ENCODE assay signal across 22 mouse cellular contexts in the genomic region with DNA sequence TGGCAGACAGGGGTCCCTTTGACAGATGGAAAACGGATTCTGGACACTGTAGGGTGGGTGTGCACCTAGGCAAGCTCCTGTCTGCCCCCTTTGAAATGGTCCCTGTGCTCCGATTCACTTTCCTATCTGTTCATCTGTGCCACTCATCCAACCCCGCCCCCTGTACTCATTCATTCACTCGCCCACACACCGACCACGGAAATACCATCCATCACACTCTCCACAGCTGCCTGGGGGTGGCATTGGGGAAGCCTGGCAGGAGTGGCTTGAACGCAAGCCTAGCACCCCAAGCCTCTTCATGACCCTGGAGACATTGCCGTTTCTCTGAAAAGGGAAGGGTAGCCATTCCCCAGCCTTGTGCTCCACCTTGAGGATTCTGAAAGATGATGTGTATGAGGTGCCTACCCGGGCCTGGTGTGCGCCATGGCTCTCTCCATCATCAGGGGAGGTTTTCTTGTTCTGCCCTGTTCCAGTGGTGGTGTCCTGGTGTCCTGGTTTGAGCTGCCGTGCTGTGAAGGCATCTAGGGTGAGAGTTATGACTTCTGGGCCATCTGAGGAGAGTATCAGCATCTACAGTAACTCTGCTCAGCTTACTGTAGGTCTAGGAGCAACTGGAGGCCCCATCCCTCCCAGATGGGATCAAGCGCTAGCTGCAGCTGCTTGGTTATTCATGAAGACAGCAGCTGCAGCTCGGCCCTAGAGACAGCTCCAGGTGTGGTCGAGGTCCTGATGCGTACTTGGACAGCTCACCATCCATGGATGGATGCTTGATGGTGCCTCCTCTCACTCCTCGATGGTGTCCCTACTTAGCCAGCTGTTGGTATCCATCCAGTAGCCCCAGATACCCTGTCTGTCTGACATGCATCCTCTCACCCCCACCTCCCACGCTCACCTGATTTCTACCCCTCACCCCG. TPM values are rescaled to one million over a fixed set of nuclear protein-coding genes. Genes with fewer than 3 reads are reported as not detected.
DNase-seq lines count a peak whose midpoint lies in the region; ATAC-seq and TF ChIP-seq lines count a peak whose summit lies in the region.
"Had no signal": no experiment of that assay in that cellular context is flagged by ENCODE, and none has a peak within 500 bp of the region (broad histone marks: within the 10 kb centered on the region; RNA-seq: fewer than 3 reads in every experiment).

No protein-coding gene starts in this region.

- 0 out of 2 replicates have a peak, but pooled peaks have one; percentile 22 for TF ChIP-seq CTCF in cortical plate, adult 2 months (IDR thresholded peaks at IDR 0.05; ENCODE audit: extremely low read depth, insufficient read depth, low read length)

- no peak overlapping the region for H3K27ac ChIP-seq in cortical plate, adult 2 months (ENCODE audit: insufficient read depth, low read length)
- no peak overlapping the region for H3K27ac ChIP-seq in forebrain, embryonic 12.5 days
- H3K27ac ChIP-seq: forebrain, embryonic 15.5 days; heart, embryonic 13.5 days; hindbrain, postnatal 0 days; kidney, embryonic 15.5 days; limb, embryonic 10.5 days; liver, embryonic 13.5 days; neural tube, embryonic 12.5 days had no signal

- H3K4me3 ChIP-seq in cortical plate, adult 2 months (ENCODE audit: insufficient read depth, low read length) = no peak overlapping the region
- no peak overlapping the region for H3K4me3 ChIP-seq in forebrain, embryonic 12.5 days (replicated peaks)
- H3K4me3 ChIP-seq: forebrain, embryonic 15.5 days; heart, embryonic 13.5 days; kidney, embryonic 15.5 days; limb, embryonic 10.5 days; liver, embryonic 13.5 days; neural tube, embryonic 12.5 days had no signal

- H3K4me2 ChIP-seq in forebrain, embryonic 12.5 days = no peak overlapping the region
- H3K4me2 ChIP-seq: forebrain, embryonic 15.5 days; heart, embryonic 13.5 days; kidney, embryonic 15.5 days; liver, embryonic 13.5 days; neural tube, embryonic 12.5 days had no signal

- H3K9ac ChIP-seq in forebrain, embryonic 12.5 days = no peak overlapping the region
- H3K9ac ChIP-seq: forebrain, embryonic 15.5 days; heart, embryonic 13.5 days; kidney, embryonic 15.5 days; liver, embryonic 13.5 days; neural tube, embryonic 12.5 days had no signal

- H3K9me3 ChIP-seq in forebrain, embryonic 12.5 days = no peaks in the 10 kb centered on the region
- H3K9me3 ChIP-seq: forebrain, embryonic 15.5 days; heart, embryonic 13.5 days; kidney, embryonic 15.5 days; limb, embryonic 10.5 days; liver, embryonic 13.5 days; neural tube, embryonic 12.5 days had no signal

- peak; percentile 39 for DNase-seq in cerebellum, adult 11-12 months
- no peak for DNase-seq in cerebellum, postnatal 14 days
- DNase-seq in layer of hippocampus, postnatal 36 days = peak; percentile 16 to 23
- DNase-seq in layer of hippocampus, adult 9-10 months (ENCODE audit: low spot score) = no peak
- DNase-seq in 416B (ENCODE audit: low read depth) = peak; percentile 10
- no peak for DNase-seq in testis, postnatal 10 days (ENCODE audit: low spot score)
- DNase-seq: cerebellum, adult 8-10 months; heart, postnatal 4 days; liver, embryonic 13.5 days; spleen, adult 18-20 months had no signal

- H3K4me1 ChIP-seq in cortical plate, adult 2 months (ENCODE audit: control insufficient read depth, insufficient read depth, low read length) = peaks cover 9% of the 10 kb centered on the region
- no peaks in the 10 kb centered on the region for H3K4me1 ChIP-seq in forebrain, embryonic 12.5 days
- H3K4me1 ChIP-seq: kidney, embryonic 15.5 days; limb, embryonic 10.5 days; neural tube, embryonic 12.5 days had no signal

- no peaks in the 10 kb centered on the region for H3K27me3 ChIP-seq in forebrain, embryonic 12.5 days
- H3K27me3 ChIP-seq: forebrain, embryonic 15.5 days; heart, embryonic 13.5 days; kidney, embryonic 15.5 days; neural tube, embryonic 12.5 days had no signal

- no peak for TF ChIP-seq POLR2A in cortical plate, adult 2 months (IDR thresholded peaks at IDR 0.05; ENCODE audit: extremely low read depth, insufficient read depth, low read length)

- 83% methylated on average over 18 of the region's 18 CpGs for WGBS in forebrain, embryonic 12.5 days

- no peak for ATAC-seq in forebrain, embryonic 12.5 days (ENCODE audit: low FRiP score)
- ATAC-seq: activated CD4-positive, CD25-positive, alpha-beta regulatory T cell, adult 4 months; CD4-positive, CD25-positive, alpha-beta regulatory T cell, adult 4 months; forebrain, embryonic 15.5 days; hindbrain, postnatal 0 days; lung, postnatal 0 days had no signal

- no peaks in the 10 kb centered on the region for H3K36me3 ChIP-seq in forebrain, embryonic 12.5 days (replicated peaks)
- H3K36me3 ChIP-seq: forebrain, embryonic 15.5 days; heart, embryonic 13.5 days; kidney, embryonic 15.5 days; limb, embryonic 10.5 days; liver, embryonic 13.5 days; neural tube, embryonic 12.5 days had no signal

RNA-seq across cellular contexts. Expression of a gene that starts 40.4 kb away (rescaled TPM):
- total RNA-seq in layer of hippocampus, postnatal 36 days (2021) = 1 to 10 TPM; 6.0 to 6.9 TPM
- polyA plus RNA-seq in cortical plate, adult 2 months (2012; rRNA removed) = 11.6 and 12.8 TPM in 2 replicates
- 0.22 and 0.42 TPM in 2 replicates for polyA plus RNA-seq in forebrain, embryonic 12.5 days (2016; fragmentation: Nextera tagmentation; extraction: Ambion mirVana)
- total RNA-seq: megakaryocyte, adult 5-6 weeks had no signal
- polyA plus RNA-seq: activated CD4-positive, CD25-positive, alpha-beta regulatory T cell, adult 4 months; CD4-positive, CD25-positive, alpha-beta regulatory T cell, adult 4 months had no signal

Comparison
In these comparisons a context has a peak if more than half of its experiments do, and no peak if none do; other contexts are left out.
1. DNase-seq: peak in cerebellum, adult 11-12 months (single experiment), layer of hippocampus, postnatal 36 days (2 of 2) and 416B (single experiment); none in cerebellum, postnatal 14 days (0 of 2), layer of hippocampus, adult 9-10 months (single experiment) and testis, postnatal 10 days (single experiment).